Mouse (Mus musculus): ENCODE measurements at regions not wholly inside any gene's neighbourhood (a gene's known extent, or its start where the extent isn't known, plus 50 kb on each side); places are given as distances from the start of the nearest gene placed in this dataset.

DNA sequence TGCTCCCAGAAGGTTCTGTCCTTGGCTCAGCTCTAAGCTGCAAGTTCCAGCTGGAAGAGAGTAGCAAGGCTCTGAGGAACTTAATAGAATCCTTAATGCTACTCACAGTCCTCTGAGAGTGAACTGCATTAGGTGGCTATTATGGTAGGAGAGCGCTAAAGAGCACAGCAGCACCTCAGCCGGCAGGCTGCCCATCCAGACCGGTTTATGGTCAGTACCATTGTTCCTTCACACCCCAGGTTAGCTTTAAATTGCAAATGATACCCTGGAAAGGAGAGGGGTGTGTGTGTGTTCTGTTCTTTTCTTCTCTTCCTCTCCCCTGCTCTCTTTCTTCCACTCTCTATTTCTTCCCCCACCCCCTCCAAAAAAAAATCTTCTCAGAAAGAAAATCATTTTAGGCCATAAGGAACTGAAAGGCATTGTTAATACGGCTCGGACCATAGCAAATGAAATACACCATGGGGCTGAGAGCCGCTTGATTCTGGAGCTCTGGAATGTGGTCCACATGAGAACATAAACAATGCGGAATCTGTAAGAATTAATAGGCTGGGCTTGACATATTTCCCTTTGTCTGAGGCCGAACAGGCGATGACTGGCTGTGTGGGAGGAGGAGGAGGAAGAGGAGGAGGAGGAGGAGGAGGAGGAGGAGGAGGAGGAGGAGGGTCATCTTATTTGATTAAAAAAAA, 263.8 kb upstream of the Irx3 start:
- DNase-seq (ENCODE audit: low spot score) = no peak

DNA sequence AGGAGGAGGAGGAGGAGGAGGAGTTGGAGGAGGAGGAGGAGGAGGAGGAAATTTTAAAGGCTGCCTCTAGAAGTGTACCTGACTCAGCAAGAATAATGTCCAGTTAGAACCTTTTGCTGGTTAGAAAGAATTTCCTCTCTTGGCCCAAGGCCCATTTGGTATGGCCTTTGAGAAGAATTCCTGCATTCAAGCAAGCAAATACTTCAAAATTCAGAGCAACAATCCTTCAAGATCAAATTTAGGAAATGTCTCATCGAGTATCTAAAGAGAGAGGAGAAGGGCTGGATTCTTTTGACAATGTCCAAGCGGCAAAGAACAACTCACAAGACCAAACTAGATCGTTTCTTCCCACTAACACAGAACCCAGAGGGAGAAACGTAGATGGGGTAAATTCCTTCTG, 263.1 kb upstream of the Irx3 start:
- no peak for DNase-seq (ENCODE audit: low spot score)

DNA sequence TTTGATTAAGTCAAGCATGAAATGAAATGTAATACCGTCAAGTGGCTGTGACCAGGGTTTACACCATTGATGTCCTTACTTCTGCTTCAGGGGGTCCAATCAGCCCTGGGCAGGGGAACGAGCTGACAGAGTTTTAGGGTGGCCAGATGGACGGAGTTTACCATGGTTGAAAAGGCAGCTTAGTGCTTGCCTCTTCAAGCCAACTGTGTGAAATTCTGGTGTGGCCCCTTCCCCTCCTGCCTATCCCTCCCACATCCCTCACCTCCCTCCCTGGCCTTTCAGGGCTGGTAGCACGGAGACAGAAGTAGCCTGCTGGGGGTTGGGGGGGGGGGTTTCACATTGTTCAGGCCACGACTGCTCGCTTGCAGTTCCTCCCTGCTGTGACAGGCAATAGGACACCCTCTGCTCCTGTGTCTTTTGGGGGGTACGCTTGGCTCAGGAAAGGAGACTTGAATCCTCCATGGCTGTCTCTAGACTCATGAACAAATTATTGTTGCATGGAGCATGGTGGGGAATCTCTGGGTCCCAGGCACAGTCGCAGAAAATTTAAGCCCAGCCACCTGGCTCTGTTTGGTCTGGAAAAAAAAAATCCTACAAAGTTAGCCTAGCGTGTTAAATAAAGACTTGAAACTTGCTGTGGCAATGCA, 262.4 kb upstream of the Irx3 start:
- no peak for DNase-seq (ENCODE audit: low spot score)

DNA sequence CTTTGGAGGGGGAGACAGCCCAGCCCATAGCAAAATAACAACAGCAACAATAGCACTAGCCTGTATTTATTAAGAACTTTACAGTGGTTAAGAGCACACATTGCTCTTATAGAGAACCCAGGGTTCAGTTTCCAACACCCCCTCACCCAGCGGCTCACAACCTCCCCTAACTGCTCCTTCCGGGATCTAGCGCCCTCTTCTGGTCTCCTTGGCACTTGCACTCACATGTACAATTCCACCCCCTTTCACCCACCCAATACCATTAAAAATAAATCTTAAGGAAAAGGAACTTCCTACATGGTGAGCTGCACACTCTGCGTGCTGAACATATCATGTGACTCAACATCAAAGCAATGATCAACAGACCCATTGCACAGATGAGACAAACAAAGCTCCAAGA, 261.5 kb upstream of the Irx3 start:
- no peak for DNase-seq (ENCODE audit: low spot score)

DNA sequence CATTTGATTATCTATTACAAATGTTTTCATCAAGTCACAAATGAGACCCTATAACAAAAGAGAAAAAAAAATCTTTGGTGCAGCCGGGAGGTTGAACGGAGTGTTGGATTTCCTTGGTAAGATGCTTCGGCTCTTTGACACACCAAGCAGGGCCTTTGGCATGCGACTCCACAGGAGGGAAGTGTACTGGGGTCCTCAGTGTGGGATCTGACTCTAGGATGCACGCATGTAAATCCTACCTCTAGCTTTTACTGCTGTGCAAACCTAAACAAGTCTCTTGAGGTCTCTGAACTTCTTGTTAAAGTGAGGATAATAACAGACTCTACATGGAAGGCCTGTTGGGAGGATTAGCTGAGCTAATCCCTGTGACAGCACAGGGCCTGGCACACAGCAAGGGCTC, 257.6 kb upstream of the Irx3 start:
- no peak for DNase-seq (ENCODE audit: low spot score)

DNA sequence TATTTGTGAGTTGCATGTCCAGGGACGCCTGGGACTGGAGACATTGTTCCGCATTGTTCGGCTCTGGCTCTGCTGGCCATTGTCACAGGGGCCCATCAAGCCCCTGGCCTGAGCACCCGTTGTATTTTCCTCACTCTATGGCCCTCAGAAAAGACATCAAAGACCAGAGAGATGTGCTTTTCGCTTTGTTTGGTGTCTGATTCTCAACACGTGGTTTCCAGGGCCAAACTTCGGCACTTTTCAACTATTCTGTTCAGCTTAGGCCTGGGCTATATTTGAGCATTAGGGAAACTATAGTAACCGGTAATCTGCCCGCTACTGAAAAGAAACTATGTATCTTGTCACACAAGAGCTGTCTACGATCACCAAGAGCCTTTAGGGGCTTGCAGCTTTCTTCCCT, 257.1 kb upstream of the Irx3 start:
- DNase-seq (ENCODE audit: low spot score) = no peak

DNA sequence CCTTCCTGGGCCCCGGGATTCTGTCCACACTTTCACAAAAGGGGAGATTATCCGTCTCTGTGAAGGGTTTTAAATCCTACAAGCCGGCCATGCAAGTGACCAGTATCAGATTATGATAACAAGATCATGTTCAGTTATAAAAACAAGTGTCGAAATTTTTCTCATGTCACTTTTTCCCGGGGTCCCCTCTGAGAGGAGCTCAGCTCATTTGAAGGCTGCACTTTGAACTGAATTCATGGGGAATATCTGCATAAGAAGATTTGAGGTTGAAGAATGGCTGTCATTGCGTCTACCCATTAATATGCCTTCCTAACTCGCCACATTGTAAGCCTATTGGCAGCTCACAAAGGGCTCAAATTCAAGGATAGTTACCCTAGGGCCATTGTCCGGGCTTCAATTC, 256.0 kb upstream of the Irx3 start:
- no peak for DNase-seq (ENCODE audit: low spot score)

DNA sequence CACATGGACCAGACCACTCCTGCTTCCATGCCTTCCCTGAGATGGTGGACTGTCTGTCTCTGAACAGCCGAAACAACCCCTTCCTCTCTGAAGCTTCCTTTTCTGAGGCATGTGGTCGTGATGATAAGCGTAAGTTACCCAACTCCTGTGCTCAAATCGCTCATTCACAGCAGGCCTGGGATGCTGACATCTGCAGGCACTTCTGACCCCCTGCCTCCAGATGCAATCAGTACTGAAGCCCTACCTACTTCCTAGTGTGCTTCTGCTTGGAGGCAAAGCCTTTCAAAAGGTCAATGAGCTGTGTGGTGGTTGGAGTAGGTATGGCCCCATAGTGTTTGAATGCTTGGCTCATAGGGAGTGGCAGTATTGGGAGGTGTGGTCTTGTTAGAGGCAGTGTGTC, 253.7 kb upstream of the Irx3 start:
- no peak for DNase-seq (ENCODE audit: low spot score)

DNA sequence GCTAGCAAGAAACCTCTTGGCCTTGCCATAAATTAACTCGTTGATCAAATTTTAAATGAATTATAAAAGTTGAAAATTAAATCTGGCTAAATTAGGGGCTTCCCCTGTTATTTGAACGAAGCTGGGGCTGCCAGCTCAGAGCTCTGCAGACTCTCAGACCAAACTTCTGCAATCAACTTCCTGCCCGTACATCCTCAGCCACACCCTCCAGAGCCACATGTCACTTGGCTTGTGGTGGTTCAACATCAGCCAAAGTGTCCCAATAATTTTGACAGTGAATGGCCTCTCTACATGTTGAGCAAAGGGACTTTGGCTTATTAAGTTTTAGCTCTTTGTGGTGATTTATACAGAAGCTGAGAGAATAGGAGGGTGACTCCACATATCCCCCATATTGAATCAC, 242.8 kb upstream of the Irx3 start:
- DNase-seq (ENCODE audit: low spot score) = no peak

DNA sequence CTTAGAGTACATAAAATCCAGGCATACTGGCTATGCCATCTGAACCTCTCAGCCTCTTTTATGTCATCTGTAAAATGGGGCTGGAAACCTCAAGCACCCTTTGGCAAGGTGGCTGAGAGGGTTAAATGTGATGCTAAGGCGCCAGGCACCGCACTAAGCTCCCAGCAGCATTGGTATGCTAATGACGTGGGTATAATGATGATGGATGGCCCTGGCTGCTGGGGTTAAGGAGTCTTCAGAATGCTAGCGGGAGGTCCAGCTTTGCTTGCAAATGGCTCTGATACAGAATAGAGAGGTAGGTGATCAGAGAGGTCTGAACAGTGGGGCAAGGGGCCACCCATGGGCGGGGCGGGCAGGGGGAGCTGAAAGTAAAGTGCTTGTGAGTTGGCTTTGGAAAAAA, 241.1 kb upstream of the Irx3 start:
- no peak for DNase-seq (ENCODE audit: low spot score)

DNA sequence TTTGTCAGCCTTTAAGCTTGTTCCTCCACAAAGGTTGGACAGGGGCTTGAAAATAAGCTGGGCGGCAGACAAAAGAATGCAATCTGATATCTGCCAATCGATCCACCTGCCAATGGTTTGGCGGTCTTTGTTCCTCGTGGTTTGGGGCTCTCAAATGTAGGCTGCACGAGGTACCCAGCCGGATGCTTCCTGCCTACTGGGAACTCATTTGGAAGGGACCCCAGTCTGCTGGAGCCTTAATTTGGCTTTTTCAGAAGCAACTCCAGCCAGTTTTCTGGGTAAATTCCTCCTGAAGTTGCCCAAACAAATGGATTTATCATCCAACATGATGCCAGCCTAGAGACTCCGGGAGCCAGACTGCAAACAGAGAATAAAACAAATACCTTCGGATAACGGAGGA, 228.1 kb upstream of the Irx3 start:
- DNase-seq (ENCODE audit: low spot score) = no peak

GRCm38 (mm10) chr8:92029516-92029915, 227.6 kb upstream of the Irx3 start:
- no peak for DNase-seq (ENCODE audit: low spot score)

GRCm38 (mm10) chr8:92028308-92028707, 226.4 kb upstream of the Irx3 start:
- DNase-seq (ENCODE audit: low spot score) = no peak

- no peak for DNase-seq (ENCODE audit: low spot score)
These were observed 222.3 kb upstream of the Irx3 start for GRCm38 (mm10) chr8:92024133-92024532.

DNA sequence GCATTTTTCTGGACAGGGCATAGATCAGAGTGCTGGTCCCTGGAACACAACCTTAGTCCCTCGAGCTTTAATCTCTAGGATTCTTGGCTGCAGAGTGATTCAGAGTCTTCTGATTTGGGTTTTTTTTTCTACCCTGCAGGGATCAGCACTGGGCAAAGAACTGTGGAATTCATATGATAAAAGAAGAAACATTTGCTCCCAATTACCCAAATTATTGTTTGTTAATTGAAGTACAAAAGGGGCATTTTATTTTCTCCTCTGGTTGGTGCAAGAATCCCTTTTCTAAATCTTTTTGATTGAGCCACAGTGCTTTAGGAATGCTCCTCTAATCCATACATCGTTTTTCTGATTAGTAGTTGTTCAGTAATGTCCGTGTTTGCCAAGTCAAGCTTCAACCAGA, 219.7 kb upstream of the Irx3 start:
- DNase-seq (ENCODE audit: low spot score) = no peak

- DNase-seq (ENCODE audit: low spot score) = no peak
These were observed 212.8 kb upstream of the Irx3 start for GRCm38 (mm10) chr8:92014704-92015103.

GRCm38 (mm10) chr8:92013183-92013582, 211.3 kb upstream of the Irx3 start:
- DNase-seq (ENCODE audit: low spot score) = no peak

- no peak for DNase-seq (ENCODE audit: low spot score)
These were observed 208.5 kb upstream of the Irx3 start for GRCm38 (mm10) chr8:92010412-92010811.

DNA sequence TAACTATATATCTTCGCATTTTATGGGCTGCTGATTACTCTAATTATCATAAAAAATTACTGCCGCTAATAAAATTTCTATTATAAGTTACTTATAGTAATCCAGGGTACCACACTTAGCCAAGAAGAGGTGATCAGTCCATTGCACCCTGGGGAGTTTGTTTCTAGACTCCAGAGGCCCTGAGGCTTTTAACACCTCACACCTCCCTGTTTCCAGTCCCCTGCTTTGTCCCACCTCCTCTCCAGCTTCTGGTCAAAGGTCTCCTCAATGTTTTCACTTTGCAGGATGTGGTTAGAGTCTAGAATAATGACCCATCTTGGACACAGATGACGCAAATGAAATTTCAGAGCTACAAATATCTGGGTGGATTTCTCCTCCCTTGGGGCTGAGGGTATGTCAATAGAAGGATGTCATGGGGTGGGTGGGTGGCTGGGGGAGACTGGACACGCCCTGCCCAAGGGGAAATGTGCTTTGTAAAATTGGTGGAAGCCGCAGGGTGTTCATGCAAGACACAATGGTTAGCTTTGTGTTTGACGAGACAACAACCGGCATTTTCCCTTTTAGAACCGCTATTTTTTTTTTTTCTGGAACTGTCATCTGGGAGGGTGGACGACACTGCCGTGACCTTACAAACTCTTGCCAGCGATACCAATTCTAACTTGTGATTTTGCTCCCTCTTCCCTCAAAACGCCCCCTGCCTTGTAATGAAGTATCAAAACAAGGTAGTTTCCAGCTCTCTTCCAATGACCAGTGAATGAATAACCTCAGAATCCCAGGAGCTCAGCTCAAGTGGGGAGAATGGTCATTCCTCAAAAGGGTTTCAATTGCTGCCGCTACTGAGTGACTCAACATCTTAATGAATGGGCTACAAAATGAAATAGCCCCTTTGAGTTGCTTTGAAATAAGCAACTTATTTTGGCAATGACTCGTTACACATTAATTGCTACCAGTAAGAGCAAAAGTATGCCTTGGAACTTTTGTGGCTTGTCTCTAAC, 207.0 kb upstream of the Irx3 start:
- DNase-seq (ENCODE audit: low spot score) = no peak

DNA sequence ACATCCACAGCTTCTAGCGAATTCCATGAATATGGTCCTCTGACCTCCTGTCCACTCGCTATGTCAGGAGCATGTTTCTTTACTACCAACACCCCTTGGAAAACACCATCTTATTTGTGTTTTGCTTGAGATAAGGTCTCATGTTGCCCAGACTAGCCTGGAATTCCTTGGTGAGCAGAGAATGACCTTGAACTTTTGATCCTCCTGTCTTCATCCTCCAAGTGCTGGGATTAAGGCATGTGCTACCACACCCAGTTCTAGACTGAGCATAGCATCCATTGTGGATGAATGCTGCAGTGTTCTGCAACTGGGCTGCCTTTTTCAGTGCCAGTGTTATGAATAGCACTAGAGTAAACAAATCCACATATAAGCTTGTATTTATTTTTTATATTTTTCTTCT, 203.2 kb upstream of the Irx3 start:
- DNase-seq (ENCODE audit: low spot score) = no peak

GRCm38 (mm10) chr8:92004532-92004931, 202.7 kb upstream of the Irx3 start:
- no peak for DNase-seq (ENCODE audit: low spot score)

DNA sequence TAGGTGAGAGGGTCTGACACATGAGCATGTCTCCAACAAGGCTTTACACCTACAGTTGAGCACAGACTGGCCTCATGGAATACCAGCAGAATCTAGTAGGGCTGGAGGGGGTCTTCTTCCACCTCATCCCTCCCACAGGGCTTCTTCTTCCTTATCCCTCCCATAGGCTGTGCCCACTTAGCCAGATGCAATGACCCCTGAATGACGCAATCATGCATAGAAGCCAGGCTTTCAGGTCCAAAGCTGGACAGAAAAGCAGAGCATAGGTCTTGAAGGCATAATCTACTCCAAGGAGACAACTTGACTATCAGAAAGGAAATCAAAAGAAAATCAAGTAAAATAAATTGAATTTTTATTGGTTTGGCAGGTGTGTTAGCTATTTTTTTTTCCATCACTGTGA, 198.5 kb upstream of the Irx3 start:
- no peak for DNase-seq (ENCODE audit: low spot score)

DNA sequence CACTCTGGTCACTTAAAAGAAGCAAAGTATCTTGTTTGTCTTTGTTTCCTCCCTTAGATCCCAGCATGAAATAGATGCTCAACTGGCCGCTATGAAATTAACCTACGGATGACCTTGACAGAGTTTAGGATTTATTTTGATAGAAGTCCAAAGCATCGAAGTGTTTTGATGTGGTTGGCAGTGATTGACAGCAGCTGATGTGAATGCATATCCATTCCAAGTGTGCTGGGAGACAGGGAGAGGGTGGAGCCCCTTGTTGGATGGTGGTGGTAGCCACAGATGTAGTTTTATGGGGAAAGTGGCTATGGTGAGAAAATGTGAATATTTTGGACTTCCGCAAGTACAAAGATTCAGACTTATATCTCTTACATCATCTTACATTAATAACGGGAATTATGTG, 197.8 kb upstream of the Irx3 start:
- DNase-seq (ENCODE audit: low spot score) = no peak

All from adipocyte (in vitro differentiated cells).